Mouse (Mus musculus) forebrain, embryonic 11.5 days (tissue): ENCODE data around the gene Flcn. TPM values are rescaled to one million over a fixed set of nuclear protein-coding genes. Genes with fewer than 3 reads are reported as not detected.
A peak's percentile ranks its signal among the peaks of the same experiment; 100 is the strongest.

Experiments used
- ATAC-seq: fragments of 200-750 bp; cut with Nextera tagmentation; replicated peaks from 2 replicates; pipeline ENCODE4 v1.8.0; 2017; ENCODE audit warnings: moderate TSS enrichment; ENCODE audit not compliant: low FRiP score
- DNase-seq: peaks from one replicate; pipeline ENCODE4 v3.0.0-alpha.2; 2017; ENCODE audit warnings: low spot score
- H3K27ac ChIP-seq: fragments of 300-500 bp; sonication (generic); 2 replicates; pipeline ENCODE4 v1.5.1; 2014; ENCODE audit warnings: low read depth, low read length
- H3K27me3 ChIP-seq: fragments of 300-500 bp; sonication (generic); 2 replicates; pipeline ENCODE4 v1.6.1; 2014; ENCODE audit warnings: mild to moderate bottlenecking, low read length, mixed read lengths; ENCODE audit not compliant: control insufficient read depth, insufficient read depth
- H3K36me3 ChIP-seq: fragments of 300-500 bp; sonication (generic); 2 replicates; pipeline ENCODE4 v1.6.1; 2014; ENCODE audit warnings: mild to moderate bottlenecking, low read length, moderate library complexity, mixed read lengths; ENCODE audit not compliant: control insufficient read depth, insufficient read depth
- H3K4me1 ChIP-seq: fragments of 300-500 bp; sonication (generic); replicated peaks from 2 replicates; pipeline ENCODE4 v1.6.1; 2014; ENCODE audit warnings: low read length, mixed read lengths; ENCODE audit not compliant: control insufficient read depth, insufficient read depth
- H3K4me2 ChIP-seq: fragments of 300-500 bp; sonication (generic); 2 replicates; pipeline ENCODE4 v1.6.1; 2014; ENCODE audit warnings: low read depth, mild to moderate bottlenecking, low read length, moderate library complexity, mixed read lengths; ENCODE audit not compliant: severe bottlenecking
- H3K4me3 ChIP-seq: fragments of 300-500 bp; sonication (generic); 2 replicates; pipeline ENCODE4 v1.5.1; 2014; ENCODE audit warnings: low read depth, low read length
- H3K9ac ChIP-seq: fragments of 300-500 bp; sonication (generic); 2 replicates; pipeline ENCODE4 v1.6.1; 2014; ENCODE audit warnings: low read length
- H3K9me3 ChIP-seq: fragments of 300-500 bp; sonication (generic); 2 replicates; pipeline ENCODE4 v1.6.1; 2016; ENCODE audit warnings: low read length, mixed read lengths; ENCODE audit not compliant: control insufficient read depth
- WGBS: fragments of 180-500 bp; shearing (Covaris S2); extraction: QIAGEN DNeasy Blood & Tissue Kit; methylation state at CpG from one replicate; pipeline ENCODE4 v1.1.7; 2014; 5-methylcytosine and 5-hydroxymethylcytosine counted together
- polyA plus RNA-seq: library from polyadenylated mRNA; unstranded; fragments of >200 nt; fragmentation: Nextera tagmentation; extraction: Ambion mirVana; gene quantifications from 2 replicates; pipeline ENCODE4 v1.2.1, GENCODE M21; 2014

Gene Flcn
- polyA plus RNA-seq, 1 experiment from 2014 or later, result 36.0 TPM

GRCm38 (mm10) chr11:59800412-59800811 is 9.4 kb downstream of the Flcn start:
- H3K27ac ChIP-seq, result no peak overlapping the region
- no peak overlapping the region for H3K4me3 ChIP-seq
- H3K27me3 ChIP-seq, result no peaks in the 10 kb centered on the region
- H3K36me3 ChIP-seq, result peaks cover 12% of the 10 kb centered on the region; the same call in 1 of the 2 replicates
- no peaks in the 10 kb centered on the region for H3K4me1 ChIP-seq
- ATAC-seq, result no peak
- no peak overlapping the region for H3K9ac ChIP-seq
- H3K4me2 ChIP-seq, result no peak overlapping the region
- 88% methylated on average over 10 of the region's 10 CpGs for WGBS
- no peak for DNase-seq
- no peaks in the 10 kb centered on the region for H3K9me3 ChIP-seq

DNA sequence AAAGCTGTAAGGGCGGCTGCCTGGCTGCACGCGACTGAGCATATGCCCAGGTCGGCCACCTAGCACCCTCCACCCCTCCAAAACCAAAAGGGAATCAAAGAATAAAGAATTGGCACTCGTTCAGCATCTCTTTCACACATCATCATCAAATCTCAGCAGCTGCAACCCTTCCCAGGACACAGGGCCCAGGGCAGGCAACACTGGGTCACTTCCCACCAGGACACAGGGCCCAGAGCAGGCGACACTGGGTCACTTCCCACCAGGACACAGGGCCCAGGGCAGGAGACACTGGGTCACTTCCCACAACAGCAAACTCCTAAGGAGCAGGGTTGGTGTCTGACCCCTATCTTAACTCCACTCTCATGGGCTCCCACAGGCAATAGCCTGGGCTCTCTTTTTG is 16.4 kb downstream of the Flcn start:
- no peak for DNase-seq
- no peaks in the 10 kb centered on the region for H3K9me3 ChIP-seq
- no peak overlapping the region for H3K9ac ChIP-seq
- no peaks in the 10 kb centered on the region for H3K27me3 ChIP-seq
- H3K36me3 ChIP-seq, result peaks cover 14% of the 10 kb centered on the region; the same call in 1 of the 2 replicates
- H3K4me2 ChIP-seq, result no peak overlapping the region
- WGBS, result 91% methylated on average over 6 of the region's 6 CpGs
- H3K4me3 ChIP-seq, result no peak overlapping the region
- no peak overlapping the region for H3K27ac ChIP-seq
- no peak for ATAC-seq
- H3K4me1 ChIP-seq, result no peaks in the 10 kb centered on the region

DNA sequence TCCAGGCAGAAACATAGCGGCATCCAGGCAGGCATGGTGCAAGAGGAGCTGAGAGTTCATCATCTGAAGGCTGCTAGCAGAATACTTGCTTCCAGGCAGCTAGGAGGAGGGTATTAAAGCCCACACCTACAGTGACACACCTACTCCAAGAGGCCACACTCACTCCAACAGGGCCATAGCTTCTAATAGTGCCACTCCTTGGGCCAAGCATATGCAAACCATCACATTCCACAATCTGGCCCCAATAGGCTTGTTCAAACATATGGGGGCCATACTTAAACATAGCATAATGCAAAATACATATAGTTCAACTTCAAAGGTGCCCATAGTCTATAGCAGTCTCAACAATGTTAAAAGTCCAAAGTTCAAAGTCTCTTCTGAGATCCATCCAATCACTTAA is 20.5 kb downstream of the Flcn start:
- Histone ChIP-seq H3K4me3 (no peak overlapping the region), H3K9ac (no peak overlapping the region), H3K27me3 (no peaks in the 10 kb centered on the region), H3K9me3 (no peaks in the 10 kb centered on the region), H3K4me2 (no peak overlapping the region), H3K4me1 (peaks cover 10% of the 10 kb centered on the region; the same call in 1 of the 2 replicates), H3K36me3 (peaks cover 4% of the 10 kb centered on the region; the same call in 1 of the 2 replicates), H3K27ac (no peak overlapping the region)
- no peak for DNase-seq
- 92% methylated on average over 1 of the region's 1 CpGs for WGBS
- ATAC-seq, result no peak

- Histone ChIP-seq H3K9ac (peak within 1 kb of the TSS; percentile 63), H3K27ac (no peak within 1 kb of the TSS), H3K9me3 (no peaks in the 10 kb centered on the region), H3K4me1 (peaks cover 10% of the 10 kb centered on the region; the same call in 1 of the 2 replicates), H3K36me3 (peaks cover 3% of the 10 kb centered on the region; the same call in 1 of the 2 replicates), H3K4me2 (peak within 1 kb of the TSS; percentile 76), H3K27me3 (no peaks in the 10 kb centered on the region), H3K4me3 (peak within 1 kb of the TSS; percentile 37)
- WGBS, result under 1% methylated on average over 51 of the region's 51 CpGs
- ATAC-seq, result peak; percentile 71
- peak; percentile 86 for DNase-seq
Observed at GRCm38 (mm10) chr11:59787199-59787781, 22.5 kb downstream of the Flcn start, which contains the start of gene Pld6. TSS of gene Pld6 (minus strand) at chr11:59787645.

GRCm38 (mm10) chr11:59786444-59787198 is 23.2 kb downstream of the Flcn start:
- peak overlapping the region; percentile 76 for H3K4me2 ChIP-seq
- H3K27me3 ChIP-seq, result no peaks in the 10 kb centered on the region
- no peaks in the 10 kb centered on the region; the same call in 1 of the 2 replicates for H3K36me3 ChIP-seq
- H3K9me3 ChIP-seq, result no peaks in the 10 kb centered on the region
- 55% methylated on average over 15 of the region's 15 CpGs for WGBS
- H3K27ac ChIP-seq, result no peak overlapping the region
- DNase-seq (no peak), ATAC-seq (no peak)
- peak overlapping the region; percentile 63 for H3K9ac ChIP-seq
- peak overlapping the region; percentile 37 for H3K4me3 ChIP-seq
- peaks cover 10% of the 10 kb centered on the region; the same call in 1 of the 2 replicates for H3K4me1 ChIP-seq

DNA sequence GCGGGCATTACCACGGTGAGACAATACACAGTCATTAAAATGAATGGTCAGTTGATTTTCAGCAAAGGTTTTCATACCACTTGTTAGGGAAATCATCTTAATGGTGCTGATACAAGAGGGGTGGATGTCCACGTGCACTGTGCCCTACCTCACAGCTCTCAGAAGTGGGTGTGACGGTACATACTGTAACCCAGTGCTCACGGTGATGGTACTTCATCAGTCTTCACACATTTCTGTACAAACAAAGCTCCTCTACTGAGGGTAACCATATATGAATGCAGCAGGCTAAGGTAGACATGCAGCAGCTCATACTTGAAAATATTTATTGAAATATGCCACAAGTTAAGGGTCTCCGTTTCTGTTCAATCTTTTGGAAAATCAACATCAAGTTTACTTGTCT is 26.2 kb downstream of the Flcn start:
- ATAC-seq (no peak), DNase-seq (no peak)
- Histone ChIP-seq H3K4me3 (no peak overlapping the region), H3K4me1 (peaks cover 10% of the 10 kb centered on the region; the same call in 1 of the 2 replicates), H3K9ac (no peak overlapping the region), H3K4me2 (no peak overlapping the region), H3K27me3 (no peaks in the 10 kb centered on the region), H3K36me3 (no peaks in the 10 kb centered on the region), H3K9me3 (no peaks in the 10 kb centered on the region), H3K27ac (no peak overlapping the region)
- WGBS, result 93% methylated on average over 6 of the region's 6 CpGs

- no peak overlapping the region for H3K4me2 ChIP-seq
- no peak overlapping the region for H3K27ac ChIP-seq
Observed at GRCm38 (mm10) chr11:59782091-59782590, 27.7 kb downstream of the Flcn start.

DNA sequence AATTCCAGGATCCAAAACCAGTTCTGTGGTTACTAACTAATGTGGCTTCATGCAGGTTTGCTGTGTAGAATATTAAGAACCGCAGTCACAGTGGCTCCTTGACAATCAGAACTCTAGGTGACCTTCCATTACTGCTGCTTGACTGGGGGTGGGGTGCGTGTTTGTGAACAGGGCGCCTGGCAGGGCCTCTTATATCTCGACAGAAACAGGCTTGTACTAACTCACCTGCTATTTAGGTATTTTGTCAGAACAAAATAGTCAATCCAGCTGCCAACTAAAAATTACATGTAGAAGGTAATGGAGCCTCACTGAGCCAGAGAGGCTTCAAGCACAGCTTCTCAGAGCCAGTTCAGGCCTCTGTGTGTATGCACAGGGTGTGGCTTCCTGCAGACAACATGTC is 29.6 kb downstream of the Flcn start:
- no peak for DNase-seq
- no peaks in the 10 kb centered on the region for H3K36me3 ChIP-seq
- no peaks in the 10 kb centered on the region for H3K27me3 ChIP-seq
- no peaks in the 10 kb centered on the region for H3K4me1 ChIP-seq
- 90% methylated on average over 4 of the region's 4 CpGs for WGBS
- ATAC-seq, result no peak
- no peaks in the 10 kb centered on the region for H3K9me3 ChIP-seq
- H3K4me3 ChIP-seq, result no peak overlapping the region
- H3K4me2 ChIP-seq, result no peak overlapping the region
- no peak overlapping the region for H3K27ac ChIP-seq
- no peak overlapping the region for H3K9ac ChIP-seq

More at GRCm38 (mm10) chr11:59782091-59782590, 27.7 kb downstream of the Flcn start:
- H3K4me1 ChIP-seq, result peaks cover 5% of the 10 kb centered on the region; the same call in 1 of the 2 replicates
- no peak overlapping the region for H3K9ac ChIP-seq
- H3K36me3 ChIP-seq, result no peaks in the 10 kb centered on the region
- no peaks in the 10 kb centered on the region for H3K27me3 ChIP-seq
- WGBS, result 71% methylated on average over 7 of the region's 7 CpGs
- no peaks in the 10 kb centered on the region for H3K9me3 ChIP-seq
- H3K4me3 ChIP-seq, result no peak overlapping the region
- no peak for DNase-seq
- no peak for ATAC-seq
